Mouse (Mus musculus) lung, adult 2 months (tissue): Measurements from ENCODE around the gene Emx2. TPM values are rescaled to one million over a fixed set of nuclear protein-coding genes. Genes with fewer than 3 reads are reported as not detected.

Experiments
- DNase-seq: peaks from one replicate; pipeline ENCODE4 v3.0.0; 2022
- H3K4me1 ChIP-seq: fragments of 200-500 bp; 2 replicates; pipeline ENCODE4 v1.6.1; 2011; ENCODE audit warnings: low read length; ENCODE audit not compliant: control insufficient read depth, insufficient read depth
- H3K4me3 ChIP-seq: fragments of 200-500 bp; replicated peaks from 2 replicates; pipeline ENCODE3; 2011; ENCODE audit warnings: low read depth, mild to moderate bottlenecking, control low read depth, low read length; ENCODE audit errors: extremely low read depth
- CTCF ChIP-seq: fragments of 200-500 bp; IDR thresholded peaks from 2 replicates; pipeline ENCODE4 v1.5.1; 2011; ENCODE audit warnings: mild to moderate bottlenecking, low read length, control low read depth; ENCODE audit not compliant: insufficient read depth
- POLR2A ChIP-seq: fragments of 200-500 bp; IDR thresholded peaks from 2 replicates; pipeline ENCODE4 v1.6.1; 2011; ENCODE audit warnings: low read depth, mild to moderate bottlenecking, control low read depth, low read length, borderline replicate concordance; ENCODE audit errors: extremely low read depth
- WGBS: fragments of 180-500 bp; shearing (Covaris S2); methylation state at CpG from one replicate; pipeline ENCODE4 v1.1.7; 2018; 5-methylcytosine and 5-hydroxymethylcytosine counted together
- polyA plus RNA-seq: library from polyadenylated mRNA; depleted of rRNA; stranded (reverse); fragments of >200 nt; gene quantifications from 2 replicates; pipeline ENCODE4 v1.2.3, GENCODE M21; 2012; rRNA removed

Emx2 gene
- not detected in 2 replicates for polyA plus RNA-seq

- DNase-seq = no peak
- Histone ChIP-seq H3K4me1 (peaks cover 3% of the 10 kb centered on the region; the same call in 1 of the 2 replicates), H3K4me3 (no peak within 1 kb of the TSS)
- TF ChIP-seq CTCF (no peak), POLR2A (no peak)
- WGBS = 2% methylated on average over 58 of the region's 58 CpGs
These were observed at the start of gene Emx2 for GRCm38 (mm10) chr19:59457951-59458742. Emx2 (plus strand) TSS chr19:59458372.

- DNase-seq = no peak
- TF ChIP-seq POLR2A = no peak
- no peak for TF ChIP-seq CTCF
- Histone ChIP-seq H3K4me3 (no peak overlapping the region), H3K4me1 (no peaks in the 10 kb centered on the region)
- 46% methylated on average over 5 of the region's 5 CpGs for WGBS
These were observed 44.0 kb upstream of the Emx2 start for GRCm38 (mm10) chr19:59414128-59414527.

DNA sequence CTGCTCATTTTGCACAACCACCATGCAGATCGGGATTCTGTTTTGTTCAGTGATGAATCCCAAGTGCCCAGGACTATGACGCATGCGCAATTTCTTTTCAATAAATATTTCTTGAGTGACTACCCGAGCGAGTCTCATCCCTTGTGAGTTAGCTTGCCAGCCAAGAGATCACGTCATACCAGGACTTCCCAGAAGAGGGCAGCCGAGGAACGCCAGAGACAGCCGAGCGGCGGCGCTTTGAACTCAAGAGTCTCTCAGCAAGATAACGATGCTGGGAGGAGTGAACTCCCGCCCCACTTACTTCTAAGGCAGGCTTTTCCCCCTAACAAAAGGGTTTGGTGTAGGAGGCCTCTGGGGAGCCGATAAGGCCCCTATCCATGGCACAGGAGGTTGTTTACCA lies 40.1 kb upstream of the Emx2 start:
- TF ChIP-seq POLR2A (no peak), CTCF (peak; percentile 72)
- peak; percentile 84 for DNase-seq
- Histone ChIP-seq H3K4me3 (no peak overlapping the region), H3K4me1 (no peaks in the 10 kb centered on the region)
- WGBS = 1% methylated on average over 15 of the region's 15 CpGs

DNA sequence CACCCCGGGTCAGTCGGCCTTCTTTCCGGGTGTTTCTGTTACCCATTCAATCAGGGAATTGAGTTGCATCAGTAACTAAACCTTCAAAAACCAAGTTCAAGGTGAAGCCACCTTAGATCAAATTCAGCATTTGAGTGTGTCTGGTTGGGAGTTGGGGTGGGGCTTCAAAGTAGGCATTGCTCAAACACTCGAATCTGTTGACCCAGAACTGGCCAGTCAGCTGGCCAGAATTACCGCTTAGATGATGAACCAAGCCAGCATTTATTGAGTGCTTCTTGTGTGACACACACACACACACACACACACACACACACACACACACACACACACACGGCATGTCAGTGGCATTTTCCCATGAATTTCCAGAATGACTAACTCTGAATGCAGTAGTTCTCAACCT lies 39.5 kb upstream of the Emx2 start:
- Histone ChIP-seq H3K4me3 (no peak overlapping the region), H3K4me1 (no peaks in the 10 kb centered on the region)
- WGBS = 45% methylated on average over 6 of the region's 6 CpGs
- TF ChIP-seq POLR2A (no peak), CTCF (no peak)
- DNase-seq = peak; percentile 10

DNA sequence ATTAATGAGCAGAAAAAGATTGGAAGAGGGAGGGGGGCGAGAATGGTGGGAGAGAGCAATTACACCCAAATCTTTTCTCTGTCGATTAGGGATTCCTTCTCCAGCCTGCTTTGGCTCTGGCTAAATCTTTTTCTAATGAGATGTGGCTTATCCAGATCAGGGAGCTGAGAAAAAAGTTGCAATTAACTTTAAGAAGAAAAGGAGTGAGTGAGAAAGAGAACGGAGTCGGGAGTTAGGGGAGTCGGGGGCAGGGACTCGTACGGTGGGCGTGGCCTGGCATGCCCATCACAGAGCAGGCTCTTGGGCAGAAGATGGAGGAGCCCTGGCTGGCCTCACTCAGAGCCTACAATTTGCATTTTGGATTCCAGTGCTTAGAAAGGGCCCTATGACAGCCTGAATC lies 35.8 kb upstream of the Emx2 start:
- no peak for TF ChIP-seq POLR2A
- no peak for TF ChIP-seq CTCF
- WGBS = 15% methylated on average over 8 of the region's 8 CpGs
- no peaks in the 10 kb centered on the region for H3K4me1 ChIP-seq
- no peak for DNase-seq
- no peak overlapping the region for H3K4me3 ChIP-seq

DNA sequence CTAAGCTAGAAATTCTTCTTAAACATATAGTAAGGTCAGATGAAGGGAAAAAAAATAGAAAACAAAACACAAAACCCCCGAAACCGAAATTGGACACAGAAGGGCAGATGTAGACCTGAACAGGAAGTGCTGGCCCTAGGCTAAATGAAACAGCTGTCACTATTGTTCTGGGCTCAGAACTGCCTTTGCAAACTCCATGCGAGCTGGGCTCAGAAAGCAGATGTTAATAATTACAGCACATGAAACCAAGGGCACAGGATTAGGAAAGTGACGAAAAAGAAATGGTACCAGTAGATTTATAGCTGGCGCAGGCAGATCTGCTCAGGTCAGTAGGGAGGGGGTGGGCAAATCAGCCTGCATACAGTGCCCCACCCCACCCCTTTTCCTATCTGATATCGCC lies 34.5 kb upstream of the Emx2 start:
- Histone ChIP-seq H3K4me1 (no peaks in the 10 kb centered on the region), H3K4me3 (no peak overlapping the region)
- WGBS = 44% methylated on average over 6 of the region's 6 CpGs
- TF ChIP-seq CTCF = no peak
- TF ChIP-seq POLR2A = no peak
- DNase-seq = no peak

GRCm38 (mm10) chr19:59424975-59425374 lies 33.2 kb upstream of the Emx2 start:
- no peak overlapping the region for H3K4me3 ChIP-seq
- TF ChIP-seq POLR2A = no peak
- TF ChIP-seq CTCF = no peak
- no peak for DNase-seq
- WGBS = 79% methylated on average over 7 of the region's 7 CpGs
- H3K4me1 ChIP-seq = no peaks in the 10 kb centered on the region

- no peaks in the 10 kb centered on the region for H3K4me1 ChIP-seq
- no peak for DNase-seq
- 28% methylated on average over 6 of the region's 6 CpGs for WGBS
- no peak overlapping the region for H3K4me3 ChIP-seq
- TF ChIP-seq CTCF = no peak
- TF ChIP-seq POLR2A = no peak
These were observed 25.9 kb upstream of the Emx2 start for GRCm38 (mm10) chr19:59432286-59432685.

DNA sequence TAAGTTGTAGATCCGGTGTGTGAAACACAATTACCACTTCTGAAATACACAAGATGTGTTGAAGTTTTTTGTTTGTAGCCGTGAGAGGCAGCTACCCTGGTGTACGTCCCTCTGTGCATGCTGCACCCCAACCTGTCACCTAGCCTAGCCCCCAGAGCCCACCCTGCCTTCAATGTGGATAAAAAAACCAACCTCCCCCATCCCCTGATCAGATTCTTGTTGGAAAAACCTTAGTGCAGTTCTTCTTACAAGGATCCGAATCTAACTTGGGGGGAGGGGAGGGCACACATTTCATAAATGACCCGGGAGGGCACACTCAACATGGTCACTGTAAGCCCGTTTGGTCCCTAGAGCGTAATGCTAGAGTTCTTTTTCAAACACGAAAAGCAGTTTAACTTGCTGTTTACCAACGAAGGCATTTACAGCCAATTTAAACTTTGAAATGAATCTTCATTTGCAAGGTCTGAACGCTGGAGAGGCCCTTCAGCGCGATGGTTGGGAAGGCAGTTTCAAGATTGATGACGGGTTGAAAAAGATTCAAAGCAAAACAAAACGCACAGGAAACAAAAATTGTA lies 7.5 kb upstream of the Emx2 start:
- TF ChIP-seq CTCF = no peak
- no peak for TF ChIP-seq POLR2A
- no peak for DNase-seq
- no peaks in the 10 kb centered on the region for H3K4me1 ChIP-seq
- H3K4me3 ChIP-seq = no peak overlapping the region
- WGBS = 9% methylated on average over 14 of the region's 14 CpGs

DNA sequence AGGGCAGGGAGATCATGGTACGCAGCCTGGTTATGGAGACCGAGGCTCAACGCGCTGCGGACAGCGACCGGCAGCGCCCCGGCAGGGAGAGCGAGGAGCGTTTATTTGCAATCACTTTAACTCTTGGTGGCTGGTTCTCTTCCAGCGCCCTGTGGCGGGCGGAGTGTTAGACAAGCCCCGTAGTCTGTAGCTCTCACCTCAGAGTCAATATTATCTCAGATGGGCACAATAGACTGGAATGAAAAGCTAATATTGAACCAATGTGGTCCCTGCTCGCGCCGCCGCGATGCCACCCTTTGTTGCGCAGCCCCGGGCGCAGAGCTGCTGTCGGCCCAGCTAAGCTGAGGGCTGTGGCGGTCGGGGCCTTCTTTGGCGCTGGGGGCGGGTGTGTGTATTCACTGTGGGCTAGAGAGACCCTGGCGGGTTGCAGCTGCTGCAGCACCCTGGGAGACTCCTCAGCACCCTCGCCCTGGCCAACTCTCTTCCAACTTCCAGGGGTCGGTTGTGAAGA lies 6.7 kb upstream of the Emx2 start:
- TF ChIP-seq CTCF (no peak), POLR2A (no peak)
- DNase-seq = no peak
- H3K4me3 ChIP-seq = no peak overlapping the region
- 2% methylated on average over 31 of the region's 31 CpGs for WGBS
- no peaks in the 10 kb centered on the region for H3K4me1 ChIP-seq
